Comparison of ENCODE assay signal across 7 mouse cellular contexts in genomic region chr17:35994879-35995240, GRCm38 (mm10). TPM values are rescaled to one million over a fixed set of nuclear protein-coding genes. Genes with fewer than 3 reads are reported as not detected.
DNase-seq lines count a peak whose midpoint lies in the region; ATAC-seq and TF ChIP-seq lines count a peak whose summit lies in the region.

No protein-coding gene starts in this region.

- H3K27me3 ChIP-seq in liver, adult 2 months (ENCODE audit: control insufficient read depth, insufficient read depth, low read length), result no peaks in the 10 kb centered on the region
- H3K27me3 ChIP-seq in stomach, embryonic 16.5 days (ENCODE audit: control insufficient read depth, insufficient read depth, low read length), result no peaks in the 10 kb centered on the region

- no peaks in the 10 kb centered on the region for H3K9me3 ChIP-seq in stomach, embryonic 16.5 days (replicated peaks; ENCODE audit: control insufficient read depth, low read length)

- 0 out of 2 replicates have a peak, but pooled peaks cover 2% of the 10 kb centered on the region for H3K4me1 ChIP-seq in embryonic fibroblast, embryonic 13.5 days (ENCODE audit: control insufficient read depth, insufficient read depth, low read length)
- H3K4me1 ChIP-seq in liver, adult 2 months (ENCODE audit: control insufficient read depth, insufficient read depth, low read length), result peaks cover 7% of the 10 kb centered on the region
- H3K4me1 ChIP-seq in stomach, embryonic 16.5 days (ENCODE audit: control insufficient read depth, insufficient read depth, low read length), result peaks cover 24% of the 10 kb centered on the region

- no peaks in the 10 kb centered on the region for H3K36me3 ChIP-seq in liver, adult 2 months (ENCODE audit: control insufficient read depth, insufficient read depth, low read length)
- no peaks in the 10 kb centered on the region for H3K36me3 ChIP-seq in stomach, embryonic 16.5 days (ENCODE audit: control insufficient read depth, insufficient read depth, low read length)

- peak; percentile 14 for DNase-seq in thymus, postnatal 0 days (ENCODE audit: low spot score)
- DNase-seq in thymus, postnatal 36 days, result no peak
- no peak for DNase-seq in liver, adult 2 months (ENCODE audit: extremely low read depth, low read depth, low spot score)
- no peak for DNase-seq in kidney, postnatal 10 days

- ATAC-seq in stomach, embryonic 16.5 days (ENCODE audit: insufficient read depth, low FRiP score), result no peak
- ATAC-seq in inflammation-experienced regulatory T-cells, adult 6 months, result no peak

- TF ChIP-seq CTCF in embryonic fibroblast, embryonic 13.5 days (IDR thresholded peaks at IDR 0.05; ENCODE audit: borderline replicate concordance, insufficient read depth, low read length), result no peak
- TF ChIP-seq CTCF in liver, adult 2 months (IDR thresholded peaks at IDR 0.05; ENCODE audit: low read depth, low read length), result no peak

- peaks cover 5% of the 10 kb centered on the region; the same call in 1 of the 2 replicates for H3K79me2 ChIP-seq in liver, adult 2 months (ENCODE audit: control insufficient read depth, insufficient read depth, low read length)

- WGBS in liver, adult 2 months, result under 1% methylated on average over 14 of the region's 14 CpGs
- WGBS in stomach, embryonic 16.5 days, result 1% methylated on average over 14 of the region's 14 CpGs

- peak overlapping the region; percentile 67 for H3K9ac ChIP-seq in liver, adult 2 months (ENCODE audit: low read depth, low read length)
- peak overlapping the region; percentile 71 for H3K9ac ChIP-seq in stomach, embryonic 16.5 days (ENCODE audit: low read length)

- H3K4me2 ChIP-seq in stomach, embryonic 16.5 days (ENCODE audit: low read depth, low read length), result peak overlapping the region; percentile 75

- peak overlapping the region; percentile 76 for H3K4me3 ChIP-seq in embryonic fibroblast, embryonic 13.5 days (ENCODE audit: insufficient read depth, low read length)
- H3K4me3 ChIP-seq in liver, adult 2 months (ENCODE audit: insufficient read depth, low read depth, low read length), result peak overlapping the region; percentile 55
- H3K4me3 ChIP-seq in stomach, embryonic 16.5 days (replicated peaks; ENCODE audit: low read length), result peak overlapping the region; percentile 73

- no peak for TF ChIP-seq POLR2A in embryonic fibroblast, embryonic 13.5 days (IDR thresholded peaks at IDR 0.05; ENCODE audit: low read depth, low read length)
- TF ChIP-seq POLR2A in liver, adult 2 months (IDR thresholded peaks at IDR 0.05; ENCODE audit: extremely low read depth, insufficient read depth, low read length), result no peak

- H3K27ac ChIP-seq in embryonic fibroblast, embryonic 13.5 days (ENCODE audit: insufficient read depth, low read length), result no peak overlapping the region
- no peak overlapping the region for H3K27ac ChIP-seq in liver, adult 2 months (replicated peaks; ENCODE audit: insufficient read depth, low read depth, low read length)
- no peak overlapping the region for H3K27ac ChIP-seq in stomach, embryonic 16.5 days (ENCODE audit: low read length)

RNA-seq across cellular contexts. Expression of gene Prr3, which starts 14.8 kb away (rescaled TPM):
- 22.0 TPM in 2 replicates for polyA plus RNA-seq in thymus, postnatal 0 days (2015; fragmentation: Nextera tagmentation; extraction: Ambion mirVana)
- polyA plus RNA-seq in embryonic fibroblast, embryonic 13.5 days (2011; ENCODE audit: insufficient read length, low read depth, missing spikeins), result 30.8 and 31.4 TPM in 2 replicates
- 1.8 and 2.9 TPM in 2 replicates for total RNA-seq in liver, adult 2 months (2014; rRNA removed)
- 5.0 and 8.3 TPM in 2 replicates for polyA plus RNA-seq in liver, adult 2 months (2012; rRNA removed)
- 23.4 and 25.6 TPM in 2 replicates for polyA plus RNA-seq in stomach, embryonic 16.5 days (2015; fragmentation: Nextera tagmentation; extraction: Ambion mirVana)
- 10 to 100 TPM; 13.8 to 22.0 (median 19.8) TPM for polyA plus RNA-seq in inflammation-experienced regulatory T-cells, adult 6 months (2017; shearing (Covaris generic))

RNA-seq across cellular contexts. Expression of gene Gnl1, which starts 15.2 kb away (rescaled TPM):
- polyA plus RNA-seq in thymus, postnatal 0 days (2015; fragmentation: Nextera tagmentation; extraction: Ambion mirVana), result 38.6 and 42.4 TPM in 2 replicates
- polyA plus RNA-seq in embryonic fibroblast, embryonic 13.5 days (2011; ENCODE audit: insufficient read length, low read depth, missing spikeins), result 40.0 and 40.9 TPM in 2 replicates
- total RNA-seq in liver, adult 2 months (2014; rRNA removed), result 8.8 and 9.3 TPM in 2 replicates
- polyA plus RNA-seq in liver, adult 2 months (2012; rRNA removed), result 8.4 and 8.9 TPM in 2 replicates
- 42.7 and 45.0 TPM in 2 replicates for polyA plus RNA-seq in stomach, embryonic 16.5 days (2015; fragmentation: Nextera tagmentation; extraction: Ambion mirVana)
- 1 to 10 TPM; 7.6 to 9.2 (median 8.8) TPM for polyA plus RNA-seq in inflammation-experienced regulatory T-cells, adult 6 months (2017; shearing (Covaris generic))

RNA-seq across cellular contexts. Expression of gene Abcf1, which starts 25.3 kb away (rescaled TPM):
- 102 and 114 TPM in 2 replicates for polyA plus RNA-seq in thymus, postnatal 0 days (2015; fragmentation: Nextera tagmentation; extraction: Ambion mirVana)
- 90.7 and 95.8 TPM in 2 replicates for polyA plus RNA-seq in embryonic fibroblast, embryonic 13.5 days (2011; ENCODE audit: insufficient read length, low read depth, missing spikeins)
- 24.1 and 24.6 TPM in 2 replicates for total RNA-seq in liver, adult 2 months (2014; rRNA removed)
- 41.1 and 43.2 TPM in 2 replicates for polyA plus RNA-seq in liver, adult 2 months (2012; rRNA removed)
- 87.7 and 88.9 TPM in 2 replicates for polyA plus RNA-seq in stomach, embryonic 16.5 days (2015; fragmentation: Nextera tagmentation; extraction: Ambion mirVana)
- polyA plus RNA-seq in inflammation-experienced regulatory T-cells, adult 6 months (2017; shearing (Covaris generic)), result 100 to 1,000 TPM; 113 to 143 (median 123) TPM

RNA-seq across cellular contexts. Expression of gene H2-T24, which starts 25.5 kb away (rescaled TPM):
- 4.2 and 6.5 TPM in 2 replicates for polyA plus RNA-seq in thymus, postnatal 0 days (2015; fragmentation: Nextera tagmentation; extraction: Ambion mirVana)
- not detected in 2 replicates for polyA plus RNA-seq in embryonic fibroblast, embryonic 13.5 days (2011; ENCODE audit: insufficient read length, low read depth, missing spikeins)
- 4.9 and 5.3 TPM in 2 replicates for total RNA-seq in liver, adult 2 months (2014; rRNA removed)
- polyA plus RNA-seq in liver, adult 2 months (2012; rRNA removed), result 1.9 and 2.1 TPM in 2 replicates
- 2.7 TPM in 2 replicates for polyA plus RNA-seq in stomach, embryonic 16.5 days (2015; fragmentation: Nextera tagmentation; extraction: Ambion mirVana)
- 10 to 100 TPM; 26.0 to 35.7 (median 32.8) TPM for polyA plus RNA-seq in inflammation-experienced regulatory T-cells, adult 6 months (2017; shearing (Covaris generic))

RNA-seq across cellular contexts. Expression of gene H2-T23, which starts 37.8 kb away (rescaled TPM):
- polyA plus RNA-seq in thymus, postnatal 0 days (2015; fragmentation: Nextera tagmentation; extraction: Ambion mirVana), result 136 and 163 TPM in 2 replicates
- polyA plus RNA-seq in embryonic fibroblast, embryonic 13.5 days (2011; ENCODE audit: insufficient read length, low read depth, missing spikeins), result 15.8 and 21.7 TPM in 2 replicates
- total RNA-seq in liver, adult 2 months (2014; rRNA removed), result 291 and 323 TPM in 2 replicates
- polyA plus RNA-seq in liver, adult 2 months (2012; rRNA removed), result 423 and 492 TPM in 2 replicates
- 16.9 and 17.5 TPM in 2 replicates for polyA plus RNA-seq in stomach, embryonic 16.5 days (2015; fragmentation: Nextera tagmentation; extraction: Ambion mirVana)
- polyA plus RNA-seq in inflammation-experienced regulatory T-cells, adult 6 months (2017; shearing (Covaris generic)), result 1,000 to 10,000 TPM in 1 of 3 experiments, 100 to 1,000 TPM in 2; 834 to 1,491 (median 990) TPM
